Mouse (Mus musculus): ENCODE data around the gene Gm20388. TPM values are rescaled to one million over a fixed set of nuclear protein-coding genes. Genes with fewer than 3 reads are reported as not detected.

The Gm20388 gene
- polyA plus RNA-seq, 1 experiment from 2014 or later, result not detected

DNA sequence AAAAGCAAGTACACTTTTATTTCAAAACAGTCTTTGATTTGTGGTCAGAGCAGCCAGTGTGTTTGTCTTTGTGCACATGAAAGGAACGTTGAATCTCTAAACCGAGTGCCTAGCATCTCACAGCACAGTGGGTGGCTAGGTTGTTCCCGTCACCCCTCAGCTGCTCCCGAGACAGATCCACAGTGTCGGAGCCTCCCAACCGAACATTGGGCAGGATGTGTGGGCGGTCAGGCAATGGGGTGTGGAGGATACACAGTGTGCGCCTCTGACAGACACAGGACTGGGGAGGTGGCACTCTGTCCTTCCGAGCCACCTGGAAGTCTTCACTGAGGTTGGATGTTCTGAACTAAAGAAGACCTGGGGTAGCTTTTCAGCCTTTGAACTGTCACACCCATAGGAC lies 3595.1 kb downstream of the Gm20388 start:
- Histone ChIP-seq H3K27me3 (ENCODE audit: control insufficient read depth, insufficient read depth, low read length) (no peaks in the 10 kb centered on the region), H3K4me2 (replicated peaks; ENCODE audit: low read depth, low read length) (no peak overlapping the region), H3K9ac (ENCODE audit: low read depth, low read length) (no peak overlapping the region), H3K4me1 (ENCODE audit: control insufficient read depth, insufficient read depth, low read length) (peaks cover 12% of the 10 kb centered on the region), H3K27ac (ENCODE audit: low read depth, low read length) (no peak overlapping the region), H3K4me3 (ENCODE audit: low read length) (no peak overlapping the region), H3K36me3 (ENCODE audit: control insufficient read depth, insufficient read depth, low read length) (peaks cover 56% of the 10 kb centered on the region), H3K9me3 (ENCODE audit: control insufficient read depth, low read length) (no peaks in the 10 kb centered on the region)
- 0 out of 2 replicates have a peak, but pooled peaks have one; percentile 44 for ATAC-seq (ENCODE audit: low FRiP score, low TSS enrichment)
- 46% methylated on average over 9 of the region's 9 CpGs for WGBS

DNA sequence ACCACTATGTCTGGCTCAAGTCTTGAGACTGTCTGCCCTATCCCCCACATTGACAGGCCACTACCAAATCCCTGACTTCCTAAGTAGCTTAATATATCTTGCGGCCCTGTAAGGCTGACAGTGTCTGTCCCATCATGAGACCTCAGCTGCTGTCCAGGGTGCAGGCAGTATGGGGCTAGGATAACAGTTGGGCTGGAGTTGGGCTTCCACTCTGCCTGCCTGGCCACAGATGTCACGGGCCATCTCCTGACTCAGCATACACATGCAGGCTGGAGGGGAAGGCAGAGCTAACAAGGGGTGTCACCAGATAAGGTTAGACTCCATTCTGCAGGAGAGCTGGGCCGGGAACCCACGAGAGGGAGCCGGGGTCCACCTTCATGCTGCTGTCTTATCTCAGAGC lies 3596.5 kb downstream of the Gm20388 start:
- H3K4me3 ChIP-seq (ENCODE audit: low read length), result no peak overlapping the region
- H3K9me3 ChIP-seq (ENCODE audit: control insufficient read depth, low read length), result no peaks in the 10 kb centered on the region
- no peak overlapping the region for H3K4me2 ChIP-seq (replicated peaks; ENCODE audit: low read depth, low read length)
- H3K27me3 ChIP-seq (ENCODE audit: control insufficient read depth, insufficient read depth, low read length), result no peaks in the 10 kb centered on the region
- H3K27ac ChIP-seq (ENCODE audit: low read depth, low read length), result no peak overlapping the region
- H3K36me3 ChIP-seq (ENCODE audit: control insufficient read depth, insufficient read depth, low read length), result peaks cover 42% of the 10 kb centered on the region
- H3K4me1 ChIP-seq (ENCODE audit: control insufficient read depth, insufficient read depth, low read length), result peaks cover 12% of the 10 kb centered on the region
- WGBS, result 93% methylated on average over 5 of the region's 5 CpGs
- no peak overlapping the region for H3K9ac ChIP-seq (ENCODE audit: low read depth, low read length)
- no peak for ATAC-seq (ENCODE audit: low FRiP score, low TSS enrichment)

DNA sequence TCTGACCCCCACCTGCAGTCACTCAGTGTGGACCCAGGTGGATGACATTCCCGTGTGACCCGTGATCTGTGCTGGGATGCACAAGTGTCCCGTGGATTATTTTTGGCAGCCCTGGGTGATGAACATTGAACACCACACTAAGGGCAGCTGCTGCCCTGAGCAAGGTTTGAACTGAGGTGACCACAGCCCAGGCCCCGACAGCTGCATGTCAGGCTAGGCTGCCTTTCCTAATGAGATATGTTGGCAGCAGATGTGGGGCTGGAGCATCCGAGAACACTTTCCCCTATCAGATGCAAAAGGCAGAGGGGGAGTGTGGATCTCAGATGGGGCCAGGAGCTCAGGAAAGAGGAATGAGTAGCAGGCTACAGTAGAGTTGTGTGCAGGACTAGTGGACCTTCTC lies 3600.2 kb downstream of the Gm20388 start:
- H3K27ac ChIP-seq (ENCODE audit: low read depth, low read length), result no peak overlapping the region
- peaks cover 18% of the 10 kb centered on the region; the same call in 1 of the 2 replicates for H3K36me3 ChIP-seq (ENCODE audit: control insufficient read depth, insufficient read depth, low read length)
- peaks cover 9% of the 10 kb centered on the region; the same call in 1 of the 2 replicates for H3K4me1 ChIP-seq (ENCODE audit: control insufficient read depth, insufficient read depth, low read length)
- H3K4me3 ChIP-seq (ENCODE audit: low read length), result no peak overlapping the region
- H3K27me3 ChIP-seq (ENCODE audit: control insufficient read depth, insufficient read depth, low read length), result peaks cover 27% of the 10 kb centered on the region
- H3K9ac ChIP-seq (ENCODE audit: low read depth, low read length), result no peak overlapping the region
- ATAC-seq (ENCODE audit: low FRiP score, low TSS enrichment), result no peak
- WGBS, result 79% methylated on average over 5 of the region's 5 CpGs
- H3K4me2 ChIP-seq (replicated peaks; ENCODE audit: low read depth, low read length), result no peak overlapping the region
- no peaks in the 10 kb centered on the region for H3K9me3 ChIP-seq (ENCODE audit: control insufficient read depth, low read length)

GRCm38 (mm10) chr8:123514136-123514535 lies 3603.5 kb downstream of the Gm20388 start:
- H3K27me3 ChIP-seq (ENCODE audit: control insufficient read depth, insufficient read depth, low read length), result peaks cover 31% of the 10 kb centered on the region
- H3K27ac ChIP-seq (ENCODE audit: low read depth, low read length), result no peak overlapping the region
- H3K4me2 ChIP-seq (replicated peaks; ENCODE audit: low read depth, low read length), result peak overlapping the region; percentile 98
- no peak overlapping the region for H3K9ac ChIP-seq (ENCODE audit: low read depth, low read length)
- H3K4me3 ChIP-seq (ENCODE audit: low read length), result peak overlapping the region; percentile 70
- H3K36me3 ChIP-seq (ENCODE audit: control insufficient read depth, insufficient read depth, low read length), result peaks cover 5% of the 10 kb centered on the region; the same call in 1 of the 2 replicates
- H3K9me3 ChIP-seq (ENCODE audit: control insufficient read depth, low read length), result no peaks in the 10 kb centered on the region
- WGBS, result 1% methylated on average over 9 of the region's 9 CpGs
- peaks cover 9% of the 10 kb centered on the region; the same call in 1 of the 2 replicates for H3K4me1 ChIP-seq (ENCODE audit: control insufficient read depth, insufficient read depth, low read length)
- no peak for ATAC-seq (ENCODE audit: low FRiP score, low TSS enrichment)

GRCm38 (mm10) chr8:123514781-123515539 lies 3604.3 kb downstream of the Gm20388 start, which contains the start of gene Dbndd1:
TSS of gene Dbndd1 (minus strand) at chr8:123515463.
- H3K27me3 ChIP-seq (ENCODE audit: control insufficient read depth, insufficient read depth, low read length), result peaks cover 31% of the 10 kb centered on the region
- H3K4me3 ChIP-seq (ENCODE audit: low read length), result peak within 1 kb of the TSS; percentile 70
- under 1% methylated on average over 48 of the region's 63 CpGs for WGBS
- H3K27ac ChIP-seq (ENCODE audit: low read depth, low read length), result no peak within 1 kb of the TSS
- peak within 1 kb of the TSS; percentile 55 for H3K9ac ChIP-seq (ENCODE audit: low read depth, low read length)
- H3K36me3 ChIP-seq (ENCODE audit: control insufficient read depth, insufficient read depth, low read length), result no peaks in the 10 kb centered on the region
- H3K4me1 ChIP-seq (ENCODE audit: control insufficient read depth, insufficient read depth, low read length), result peaks cover 15% of the 10 kb centered on the region; the same call in 1 of the 2 replicates
- peak; percentile 67 for ATAC-seq (ENCODE audit: low FRiP score, low TSS enrichment)
- H3K9me3 ChIP-seq (ENCODE audit: control insufficient read depth, low read length), result no peaks in the 10 kb centered on the region
- H3K4me2 ChIP-seq (replicated peaks; ENCODE audit: low read depth, low read length), result peak within 1 kb of the TSS; percentile 98

- peak overlapping the region; percentile 98 for H3K4me2 ChIP-seq (replicated peaks; ENCODE audit: low read depth, low read length)
- no peak for ATAC-seq (ENCODE audit: low FRiP score, low TSS enrichment)
- 1% methylated on average over 10 of the region's 11 CpGs for WGBS
- no peak overlapping the region for H3K27ac ChIP-seq (ENCODE audit: low read depth, low read length)
- H3K4me1 ChIP-seq (ENCODE audit: control insufficient read depth, insufficient read depth, low read length), result peaks cover 15% of the 10 kb centered on the region; the same call in 1 of the 2 replicates
- peaks cover 31% of the 10 kb centered on the region for H3K27me3 ChIP-seq (ENCODE audit: control insufficient read depth, insufficient read depth, low read length)
- peaks cover 4% of the 10 kb centered on the region; the same call in 1 of the 2 replicates for H3K36me3 ChIP-seq (ENCODE audit: control insufficient read depth, insufficient read depth, low read length)
- H3K9me3 ChIP-seq (ENCODE audit: control insufficient read depth, low read length), result no peaks in the 10 kb centered on the region
- H3K9ac ChIP-seq (ENCODE audit: low read depth, low read length), result no peak overlapping the region
- peak overlapping the region; percentile 70 for H3K4me3 ChIP-seq (ENCODE audit: low read length)
These were observed 3604.9 kb downstream of the Gm20388 start for GRCm38 (mm10) chr8:123515540-123515897.

GRCm38 (mm10) chr8:123516596-123516995 lies 3606.0 kb downstream of the Gm20388 start:
- H3K9me3 ChIP-seq (ENCODE audit: control insufficient read depth, low read length), result no peaks in the 10 kb centered on the region
- H3K9ac ChIP-seq (ENCODE audit: low read depth, low read length), result no peak overlapping the region
- no peak for ATAC-seq (ENCODE audit: low FRiP score, low TSS enrichment)
- peaks cover 31% of the 10 kb centered on the region for H3K27me3 ChIP-seq (ENCODE audit: control insufficient read depth, insufficient read depth, low read length)
- no peak overlapping the region for H3K4me2 ChIP-seq (replicated peaks; ENCODE audit: low read depth, low read length)
- peaks cover 15% of the 10 kb centered on the region; the same call in 1 of the 2 replicates for H3K4me1 ChIP-seq (ENCODE audit: control insufficient read depth, insufficient read depth, low read length)
- H3K27ac ChIP-seq (ENCODE audit: low read depth, low read length), result no peak overlapping the region
- peaks cover 9% of the 10 kb centered on the region; the same call in 1 of the 2 replicates for H3K36me3 ChIP-seq (ENCODE audit: control insufficient read depth, insufficient read depth, low read length)
- 35% methylated on average over 2 of the region's 2 CpGs for WGBS
- H3K4me3 ChIP-seq (ENCODE audit: low read length), result no peak overlapping the region

- Histone ChIP-seq H3K9ac (ENCODE audit: low read depth, low read length) (no peak overlapping the region), H3K36me3 (ENCODE audit: control insufficient read depth, insufficient read depth, low read length) (peaks cover 22% of the 10 kb centered on the region), H3K9me3 (ENCODE audit: control insufficient read depth, low read length) (no peaks in the 10 kb centered on the region), H3K27ac (ENCODE audit: low read depth, low read length) (no peak overlapping the region), H3K4me2 (replicated peaks; ENCODE audit: low read depth, low read length) (peak overlapping the region; percentile 88), H3K4me3 (ENCODE audit: low read length) (peak overlapping the region; percentile 82), H3K27me3 (ENCODE audit: control insufficient read depth, insufficient read depth, low read length) (peaks cover 24% of the 10 kb centered on the region), H3K4me1 (ENCODE audit: control insufficient read depth, insufficient read depth, low read length) (peaks cover 15% of the 10 kb centered on the region; the same call in 1 of the 2 replicates)
- WGBS, result 40% methylated on average over 10 of the region's 10 CpGs
- ATAC-seq (ENCODE audit: low FRiP score, low TSS enrichment), result no peak
These were observed 3607.5 kb downstream of the Gm20388 start for GRCm38 (mm10) chr8:123518172-123518571.

DNA sequence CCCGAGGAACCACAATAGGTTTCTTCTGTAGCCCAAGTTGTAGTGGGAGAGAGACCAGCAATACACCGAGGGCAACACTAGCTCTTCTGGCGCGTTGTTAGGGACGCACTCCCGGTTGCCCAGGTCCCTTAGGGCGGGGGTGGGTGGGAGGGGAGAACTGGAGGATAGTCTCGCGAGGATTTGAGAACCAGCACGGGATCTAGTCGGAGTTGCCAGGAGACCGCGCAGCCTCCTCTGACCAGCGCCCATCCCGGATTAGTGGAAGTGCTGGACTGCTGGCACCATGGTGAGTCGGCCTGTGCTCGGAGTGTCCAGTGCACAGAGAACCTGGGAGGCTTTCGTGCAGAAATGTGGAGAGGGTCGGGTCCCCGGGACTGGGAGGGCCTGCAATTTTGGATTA lies 3608.0 kb downstream of the Gm20388 start, which contains the start of gene Gas8:
Gene Gas8, plus strand, starts transcription at position 168 of the 400 bp plus-strand sequence.
- no peak within 1 kb of the TSS; the same call in 1 of the 2 replicates for H3K27ac ChIP-seq (ENCODE audit: low read depth, low read length)

More for the DNA sequence above, 3608.0 kb downstream of the Gm20388 start, which contains the start of gene Gas8:
- H3K4me3 ChIP-seq (ENCODE audit: low read length), result peak within 1 kb of the TSS; percentile 82
- H3K36me3 ChIP-seq (ENCODE audit: control insufficient read depth, insufficient read depth, low read length), result peaks cover 27% of the 10 kb centered on the region
- H3K4me2 ChIP-seq (replicated peaks; ENCODE audit: low read depth, low read length), result peak within 1 kb of the TSS; percentile 88
- under 1% methylated on average over 20 of the region's 20 CpGs for WGBS
- peak within 1 kb of the TSS; percentile 84 for H3K9ac ChIP-seq (ENCODE audit: low read depth, low read length)
- H3K4me1 ChIP-seq (ENCODE audit: control insufficient read depth, insufficient read depth, low read length), result peaks cover 15% of the 10 kb centered on the region; the same call in 1 of the 2 replicates
- ATAC-seq (ENCODE audit: low FRiP score, low TSS enrichment), result peak; percentile 92
- H3K27me3 ChIP-seq (ENCODE audit: control insufficient read depth, insufficient read depth, low read length), result peaks cover 19% of the 10 kb centered on the region
- no peaks in the 10 kb centered on the region for H3K9me3 ChIP-seq (ENCODE audit: control insufficient read depth, low read length)
